Mouse (Mus musculus): ENCODE results near the gene Pbx2. TPM values are rescaled to one million over a fixed set of nuclear protein-coding genes. Genes with fewer than 3 reads are reported as not detected.

Pbx2 gene
- polyA plus RNA-seq, 1 experiment from 2014 or later, result 7.5 TPM

- Histone ChIP-seq H3K27me3 (no peaks in the 10 kb centered on the region), H3K4me1 (no peaks in the 10 kb centered on the region), H3K4me2 (replicated peaks) (no peak overlapping the region), H3K9me3 (no peaks in the 10 kb centered on the region), H3K4me3 (no peak overlapping the region), H3K36me3 (no peaks in the 10 kb centered on the region), H3K27ac (replicated peaks) (no peak overlapping the region), H3K9ac (replicated peaks) (no peak overlapping the region)
- no peak for ATAC-seq (replicated peaks)
- WGBS, result 35% methylated on average over 8 of the region's 8 CpGs
These were observed 29.9 kb upstream of the Pbx2 start for GRCm38 (mm10) chr17:34561200-34561599.

GRCm38 (mm10) chr17:34562595-34562994 lies 28.5 kb upstream of the Pbx2 start:
- no peaks in the 10 kb centered on the region for H3K9me3 ChIP-seq
- H3K36me3 ChIP-seq, result no peaks in the 10 kb centered on the region
- no peak overlapping the region for H3K4me2 ChIP-seq (replicated peaks)
- 69% methylated on average over 3 of the region's 3 CpGs for WGBS
- H3K27ac ChIP-seq (replicated peaks), result no peak overlapping the region
- no peak overlapping the region for H3K9ac ChIP-seq (replicated peaks)
- no peak for ATAC-seq (replicated peaks)
- H3K4me1 ChIP-seq, result no peaks in the 10 kb centered on the region
- no peak overlapping the region for H3K4me3 ChIP-seq
- no peaks in the 10 kb centered on the region for H3K27me3 ChIP-seq

GRCm38 (mm10) chr17:34563354-34563753 lies 27.7 kb upstream of the Pbx2 start:
- H3K4me3 ChIP-seq, result no peak overlapping the region
- H3K9me3 ChIP-seq, result no peaks in the 10 kb centered on the region
- ATAC-seq (replicated peaks), result no peak
- 82% methylated on average over 11 of the region's 11 CpGs for WGBS
- H3K4me2 ChIP-seq (replicated peaks), result no peak overlapping the region
- no peak overlapping the region for H3K9ac ChIP-seq (replicated peaks)
- no peaks in the 10 kb centered on the region for H3K27me3 ChIP-seq
- H3K4me1 ChIP-seq, result no peaks in the 10 kb centered on the region
- H3K27ac ChIP-seq (replicated peaks), result no peak overlapping the region
- no peaks in the 10 kb centered on the region for H3K36me3 ChIP-seq

- Histone ChIP-seq H3K9ac (replicated peaks) (no peak within 1 kb of the TSS), H3K4me2 (replicated peaks) (no peak within 1 kb of the TSS), H3K4me3 (no peak within 1 kb of the TSS)
These were observed 27.1 kb upstream of the Pbx2 start, which contains the start of gene Notch4 for GRCm38 (mm10) chr17:34564003-34564421. Gene Notch4 (plus strand): TSS chr17:34564268.

GRCm38 (mm10) chr17:34564796-34565195 lies 26.3 kb upstream of the Pbx2 start:
- H3K4me2 ChIP-seq (replicated peaks), result no peak overlapping the region
- no peak overlapping the region for H3K9ac ChIP-seq (replicated peaks)
- WGBS, result 69% methylated on average over 3 of the region's 3 CpGs
- no peak for ATAC-seq (replicated peaks)
- no peaks in the 10 kb centered on the region for H3K9me3 ChIP-seq
- 0 out of 2 replicates have a peak overlapping the region, but pooled peaks have one; percentile 18 for H3K27ac ChIP-seq (replicated peaks)
- no peaks in the 10 kb centered on the region for H3K36me3 ChIP-seq
- no peaks in the 10 kb centered on the region for H3K4me1 ChIP-seq
- H3K4me3 ChIP-seq, result no peak overlapping the region
- no peaks in the 10 kb centered on the region for H3K27me3 ChIP-seq

More at GRCm38 (mm10) chr17:34564003-34564421, 27.1 kb upstream of the Pbx2 start, which contains the start of gene Notch4:
- WGBS, result 15% methylated on average over 6 of the region's 6 CpGs
- Histone ChIP-seq H3K9me3 (no peaks in the 10 kb centered on the region), H3K4me1 (no peaks in the 10 kb centered on the region), H3K27ac (replicated peaks) (0 out of 2 replicates have a peak within 1 kb of the TSS, but pooled peaks have one; percentile 18), H3K27me3 (no peaks in the 10 kb centered on the region), H3K36me3 (no peaks in the 10 kb centered on the region)
- no peak for ATAC-seq (replicated peaks)

GRCm38 (mm10) chr17:34567311-34567710 lies 23.8 kb upstream of the Pbx2 start:
- 77% methylated on average over 9 of the region's 9 CpGs for WGBS
- H3K9me3 ChIP-seq, result no peaks in the 10 kb centered on the region
- H3K4me1 ChIP-seq, result no peaks in the 10 kb centered on the region
- H3K9ac ChIP-seq (replicated peaks), result no peak overlapping the region
- no peak overlapping the region for H3K4me3 ChIP-seq
- ATAC-seq (replicated peaks), result no peak
- no peak overlapping the region for H3K27ac ChIP-seq (replicated peaks)
- no peaks in the 10 kb centered on the region for H3K27me3 ChIP-seq
- H3K4me2 ChIP-seq (replicated peaks), result no peak overlapping the region
- no peaks in the 10 kb centered on the region for H3K36me3 ChIP-seq

- Histone ChIP-seq H3K4me2 (replicated peaks) (no peak overlapping the region), H3K36me3 (no peaks in the 10 kb centered on the region), H3K4me1 (no peaks in the 10 kb centered on the region), H3K9ac (replicated peaks) (no peak overlapping the region), H3K9me3 (no peaks in the 10 kb centered on the region), H3K4me3 (no peak overlapping the region), H3K27ac (replicated peaks) (no peak overlapping the region), H3K27me3 (no peaks in the 10 kb centered on the region)
- WGBS, result 84% methylated on average over 13 of the region's 13 CpGs
- ATAC-seq (replicated peaks), result no peak
These were observed 22.6 kb upstream of the Pbx2 start for GRCm38 (mm10) chr17:34568421-34568820.

- 63% methylated on average over 4 of the region's 4 CpGs for WGBS
- H3K27me3 ChIP-seq, result no peaks in the 10 kb centered on the region
- ATAC-seq (replicated peaks), result no peak
- H3K9me3 ChIP-seq, result no peaks in the 10 kb centered on the region
- no peak overlapping the region for H3K4me2 ChIP-seq (replicated peaks)
- H3K36me3 ChIP-seq, result no peaks in the 10 kb centered on the region
- no peaks in the 10 kb centered on the region for H3K4me1 ChIP-seq
- no peak overlapping the region for H3K4me3 ChIP-seq
- no peak overlapping the region for H3K27ac ChIP-seq (replicated peaks)
- H3K9ac ChIP-seq (replicated peaks), result no peak overlapping the region
These were observed 21.1 kb upstream of the Pbx2 start for GRCm38 (mm10) chr17:34569919-34570318.

- H3K36me3 ChIP-seq, result no peaks in the 10 kb centered on the region
- 19% methylated on average over 5 of the region's 5 CpGs for WGBS
- no peak for ATAC-seq (replicated peaks)
These were observed 19.2 kb upstream of the Pbx2 start for GRCm38 (mm10) chr17:34571875-34572274.

GRCm38 (mm10) chr17:34572361-34572760 lies 18.7 kb upstream of the Pbx2 start:
- no peak for ATAC-seq (replicated peaks)
- Histone ChIP-seq H3K4me1 (no peaks in the 10 kb centered on the region), H3K36me3 (no peaks in the 10 kb centered on the region), H3K9ac (replicated peaks) (no peak overlapping the region), H3K4me2 (replicated peaks) (no peak overlapping the region), H3K27ac (replicated peaks) (no peak overlapping the region), H3K9me3 (no peaks in the 10 kb centered on the region), H3K27me3 (no peaks in the 10 kb centered on the region), H3K4me3 (no peak overlapping the region)
- WGBS, result 11% methylated on average over 15 of the region's 15 CpGs

More at GRCm38 (mm10) chr17:34571875-34572274, 19.2 kb upstream of the Pbx2 start:
- no peaks in the 10 kb centered on the region for H3K9me3 ChIP-seq
- no peak overlapping the region for H3K9ac ChIP-seq (replicated peaks)
- H3K27ac ChIP-seq (replicated peaks), result no peak overlapping the region
- H3K4me1 ChIP-seq, result no peaks in the 10 kb centered on the region
- H3K27me3 ChIP-seq, result no peaks in the 10 kb centered on the region
- H3K4me3 ChIP-seq, result no peak overlapping the region
- H3K4me2 ChIP-seq (replicated peaks), result no peak overlapping the region

- H3K36me3 ChIP-seq, result no peaks in the 10 kb centered on the region
- no peak overlapping the region for H3K9ac ChIP-seq (replicated peaks)
- WGBS, result 72% methylated on average over 5 of the region's 5 CpGs
- H3K9me3 ChIP-seq, result no peaks in the 10 kb centered on the region
- no peak overlapping the region for H3K4me3 ChIP-seq
- H3K4me1 ChIP-seq, result no peaks in the 10 kb centered on the region
- H3K4me2 ChIP-seq (replicated peaks), result no peak overlapping the region
- no peaks in the 10 kb centered on the region for H3K27me3 ChIP-seq
- H3K27ac ChIP-seq (replicated peaks), result no peak overlapping the region
- ATAC-seq (replicated peaks), result no peak
These were observed 14.5 kb upstream of the Pbx2 start for GRCm38 (mm10) chr17:34576577-34576976.

GRCm38 (mm10) chr17:34578070-34578469 lies 13.0 kb upstream of the Pbx2 start:
- Histone ChIP-seq H3K27ac (replicated peaks) (no peak overlapping the region), H3K27me3 (no peaks in the 10 kb centered on the region), H3K4me2 (replicated peaks) (no peak overlapping the region), H3K9me3 (no peaks in the 10 kb centered on the region), H3K4me1 (no peaks in the 10 kb centered on the region), H3K9ac (replicated peaks) (no peak overlapping the region), H3K36me3 (no peaks in the 10 kb centered on the region), H3K4me3 (no peak overlapping the region)
- WGBS, result 85% methylated on average over 3 of the region's 3 CpGs
- no peak for ATAC-seq (replicated peaks)

- Histone ChIP-seq H3K27ac (replicated peaks) (no peak overlapping the region), H3K27me3 (no peaks in the 10 kb centered on the region), H3K36me3 (no peaks in the 10 kb centered on the region), H3K9ac (replicated peaks) (no peak overlapping the region), H3K9me3 (no peaks in the 10 kb centered on the region), H3K4me3 (no peak overlapping the region), H3K4me1 (peaks cover 11% of the 10 kb centered on the region), H3K4me2 (replicated peaks) (no peak overlapping the region)
- WGBS, result 81% methylated on average over 12 of the region's 12 CpGs
- no peak for ATAC-seq (replicated peaks)
These were observed 8.5 kb upstream of the Pbx2 start for GRCm38 (mm10) chr17:34582528-34582927.

Data from forebrain, embryonic 15.5 days (tissue).